Mouse (Mus musculus): ENCODE results near the gene Gdf7.
A peak's percentile ranks its signal among the peaks of the same experiment; 100 is the strongest.

Gdf7 gene

DNA sequence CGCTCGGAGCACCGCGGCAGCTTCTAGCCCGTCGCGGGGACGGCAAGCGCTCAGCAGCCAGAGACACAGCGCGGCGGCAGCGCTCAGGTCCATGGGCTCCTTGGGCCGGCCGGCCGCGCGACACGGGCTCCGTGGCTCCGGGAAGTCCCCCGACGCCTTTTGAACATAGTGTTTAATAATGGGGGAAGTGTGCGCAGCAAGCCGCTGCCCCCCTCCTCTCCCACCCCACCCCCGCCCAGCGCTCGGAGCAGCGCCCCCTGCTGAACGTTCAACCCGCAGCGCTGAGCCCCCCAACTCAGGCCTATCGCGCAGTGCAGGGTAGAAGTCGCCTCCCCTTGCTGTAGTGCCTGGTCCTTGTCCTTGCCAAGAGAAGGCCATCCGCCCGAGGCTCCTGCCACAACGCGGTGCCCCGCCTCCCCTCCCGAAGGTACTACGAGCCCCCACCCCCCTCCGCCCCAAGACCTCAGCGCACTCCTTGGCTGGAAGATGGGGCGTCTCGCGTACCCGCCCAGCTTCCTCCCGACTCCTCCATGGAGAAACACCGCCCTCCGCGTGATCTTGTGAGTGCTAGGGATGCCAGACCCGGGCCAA, at the start of gene Gdf7:
Gene Gdf7, minus strand, starts transcription at position 114 of the 591 bp plus-strand sequence.
- no peak for DNase-seq

DNA sequence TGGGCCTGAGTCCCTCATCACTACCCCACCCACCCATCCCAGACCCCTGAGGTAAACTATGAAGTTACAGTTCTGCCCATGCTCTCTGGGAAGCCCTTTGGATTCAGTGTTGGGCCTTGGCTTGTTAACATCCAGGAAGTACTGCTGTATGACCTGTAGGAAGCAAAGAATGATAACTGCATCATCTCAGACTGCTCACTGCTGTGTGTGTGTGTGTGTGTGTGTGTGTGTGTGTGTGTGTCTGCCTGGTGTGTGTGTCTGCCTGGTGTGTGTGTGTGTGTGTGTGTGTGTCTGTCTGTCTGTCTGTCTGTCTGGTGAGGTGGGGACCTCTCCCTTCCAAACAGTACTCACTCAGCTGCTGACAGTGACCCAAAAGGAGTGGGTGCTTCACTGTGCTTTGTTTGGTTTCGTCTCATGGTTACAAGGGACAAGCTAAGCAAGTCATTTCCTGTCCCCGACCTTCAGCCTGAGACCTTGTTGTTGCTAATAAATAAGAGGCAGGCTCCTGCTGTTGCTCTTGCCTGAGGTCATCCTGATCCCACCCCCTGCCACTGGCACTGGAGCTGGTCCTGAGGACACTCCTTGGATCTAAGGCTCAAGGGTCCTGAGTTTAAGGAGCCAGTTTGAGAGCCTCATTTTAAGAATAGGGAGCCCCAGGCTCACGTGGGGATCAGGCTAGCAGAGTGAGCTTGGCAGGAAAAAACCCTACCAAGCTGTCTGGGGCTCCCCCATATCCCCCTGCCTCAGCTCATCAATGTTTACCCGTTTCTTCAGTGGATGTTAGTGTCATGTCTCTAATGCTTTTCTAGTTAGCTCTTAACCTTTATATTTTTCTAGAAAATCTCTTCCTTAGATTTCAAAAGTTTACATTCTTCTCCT, 49.5 kb upstream of the Gdf7 start:
- peak; percentile 70 for DNase-seq

DNA sequence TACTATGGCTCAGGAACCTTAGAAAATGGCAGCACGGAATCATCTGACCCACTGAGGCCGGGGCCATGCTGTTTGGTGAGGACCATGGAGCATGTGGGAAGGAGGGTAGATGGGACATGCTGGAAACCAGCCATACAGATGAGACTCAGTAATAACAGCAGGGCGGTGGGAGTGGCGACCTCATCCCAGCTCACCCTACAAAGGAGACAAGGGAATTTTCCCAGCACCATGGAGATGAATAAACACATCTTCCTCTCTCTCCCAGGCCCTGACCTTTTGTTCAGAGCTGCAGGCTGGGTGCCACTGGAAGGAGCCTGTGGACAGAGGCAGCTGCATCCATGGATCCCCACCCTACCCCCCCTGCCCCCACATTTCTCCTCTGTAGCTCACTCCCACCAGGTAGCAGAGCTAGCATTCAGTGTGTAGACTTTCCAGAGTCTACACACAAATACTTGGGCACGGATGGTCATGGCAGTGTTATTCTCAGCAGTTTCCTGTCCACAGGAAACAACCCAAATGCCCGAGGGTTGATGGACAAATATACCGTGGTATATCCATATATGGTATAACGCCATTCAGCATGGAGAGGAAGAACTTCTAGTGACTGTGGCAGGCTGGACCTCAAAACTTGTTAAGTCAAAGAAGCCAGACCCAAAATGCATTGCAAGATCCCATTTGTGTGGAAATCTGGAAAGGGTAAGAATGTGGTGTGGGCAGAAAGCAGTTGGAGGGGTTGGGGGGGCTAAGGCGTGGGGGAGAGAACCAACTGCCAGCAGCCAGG, 47.2 kb upstream of the Gdf7 start:
- no peak for DNase-seq

DNA sequence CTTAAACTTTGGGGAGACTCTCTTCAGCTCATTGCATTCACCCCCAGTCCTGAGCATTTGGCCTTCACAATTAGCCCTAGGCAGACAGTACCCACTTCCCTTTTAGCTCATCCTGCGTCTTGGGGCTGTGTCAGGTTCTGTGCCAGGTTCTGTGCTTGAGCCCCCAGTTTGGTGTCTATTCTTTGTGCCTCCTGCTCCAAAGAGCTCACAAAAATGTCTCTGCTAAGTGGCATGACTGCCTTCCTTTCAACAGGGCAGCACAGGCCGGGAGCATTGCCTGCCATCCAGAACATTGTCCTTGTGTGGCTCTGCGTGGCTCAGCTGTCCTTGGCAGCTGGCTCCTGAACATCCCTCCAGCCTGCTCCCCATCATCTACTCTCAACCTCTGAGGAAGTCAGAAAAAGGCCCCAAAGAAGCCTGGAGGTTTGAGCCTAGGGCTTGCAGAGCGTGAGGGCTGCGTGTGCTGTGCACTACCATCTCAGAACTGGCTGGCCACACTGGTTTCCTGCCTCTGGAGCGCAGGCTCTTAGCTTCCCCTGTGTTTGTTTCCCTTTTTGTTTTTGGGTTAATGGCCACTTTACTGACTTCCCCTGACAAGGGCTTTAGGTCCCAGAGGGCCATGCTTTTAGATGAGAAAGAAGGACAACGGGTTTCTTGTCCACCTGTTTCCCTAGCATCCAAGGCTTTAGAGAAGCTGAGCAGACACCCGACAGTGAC, 46.1 kb upstream of the Gdf7 start:
- DNase-seq: no peak

DNA sequence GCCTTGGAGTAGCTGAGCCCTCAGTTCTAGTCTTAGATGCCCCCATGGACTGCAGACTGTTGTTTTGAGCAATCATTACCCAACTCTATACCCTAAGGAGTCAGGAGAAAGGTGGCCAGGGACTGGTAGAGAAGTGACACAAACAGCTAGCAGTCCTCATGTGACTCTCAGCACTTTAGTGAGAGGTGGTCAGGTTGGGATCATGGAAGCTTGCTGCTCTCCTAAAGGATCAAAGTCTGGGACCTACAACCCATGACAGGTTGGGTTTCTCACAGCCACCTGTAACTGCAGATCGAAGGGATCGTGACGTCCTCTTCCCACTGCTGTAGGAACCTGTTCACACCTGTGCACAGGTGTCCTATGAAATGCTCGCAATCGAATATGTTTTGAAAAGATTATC, 43.8 kb upstream of the Gdf7 start:
- DNase-seq: no peak

DNA sequence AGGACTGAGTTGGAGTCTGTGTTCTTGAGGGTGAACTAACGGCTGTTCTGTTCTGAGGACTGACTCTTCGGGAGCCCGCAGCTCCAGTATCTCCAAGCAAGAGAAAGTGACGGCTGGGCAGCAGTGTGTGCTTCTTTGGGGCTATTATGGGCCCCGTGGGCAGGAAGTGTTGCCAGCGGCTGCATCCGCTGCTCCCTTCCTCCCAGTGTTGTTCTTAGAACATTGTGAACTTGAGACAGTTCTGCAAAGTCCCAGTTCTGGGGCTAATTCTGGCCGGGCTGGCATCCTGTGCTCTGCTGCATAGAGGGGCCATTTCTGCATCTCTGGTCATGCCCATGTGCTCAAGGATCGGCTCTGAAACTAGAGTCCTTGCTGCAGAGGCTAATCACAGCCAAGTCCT, 43.1 kb upstream of the Gdf7 start:
- peak; percentile 72 for DNase-seq

DNA sequence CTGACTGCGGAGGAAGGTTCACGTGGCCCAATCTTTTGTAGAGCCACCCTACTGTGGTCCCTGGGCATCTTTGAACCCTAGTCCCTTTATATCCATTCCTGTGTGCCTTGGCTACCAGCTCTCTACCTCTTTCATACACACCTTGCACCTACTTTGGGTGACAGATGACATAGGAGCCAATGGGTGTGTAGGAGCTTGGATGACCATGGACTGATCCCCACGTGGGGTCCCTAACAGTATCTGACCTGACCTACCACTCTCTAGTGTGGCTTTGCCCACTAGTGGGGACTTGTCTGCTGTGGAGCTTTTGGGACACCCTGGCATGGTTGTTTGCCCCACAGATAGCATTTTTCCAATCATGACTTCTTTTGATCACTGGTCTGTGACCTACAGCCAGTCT, 41.6 kb upstream of the Gdf7 start:
- no peak for DNase-seq

DNA sequence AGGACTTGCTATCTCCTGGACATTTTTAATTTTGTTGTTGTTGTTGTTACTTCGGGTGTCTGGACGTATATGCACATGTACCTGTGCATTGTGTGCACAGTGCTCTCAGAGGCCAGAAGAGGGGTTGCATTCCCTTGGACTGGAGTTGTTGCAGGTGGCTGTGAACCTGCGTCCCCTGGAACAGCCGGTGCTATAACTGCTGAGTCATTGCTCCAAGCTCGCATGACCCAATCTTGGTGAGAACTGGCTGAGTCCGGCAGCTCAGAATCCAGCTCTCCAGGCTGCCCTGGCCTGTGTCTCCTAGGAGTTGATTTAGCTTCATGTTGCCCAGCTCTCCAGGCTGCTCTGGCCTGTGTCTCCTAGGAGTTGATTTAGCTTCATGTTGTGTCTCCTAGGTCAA, 39.3 kb upstream of the Gdf7 start:
- no peak for DNase-seq

DNA sequence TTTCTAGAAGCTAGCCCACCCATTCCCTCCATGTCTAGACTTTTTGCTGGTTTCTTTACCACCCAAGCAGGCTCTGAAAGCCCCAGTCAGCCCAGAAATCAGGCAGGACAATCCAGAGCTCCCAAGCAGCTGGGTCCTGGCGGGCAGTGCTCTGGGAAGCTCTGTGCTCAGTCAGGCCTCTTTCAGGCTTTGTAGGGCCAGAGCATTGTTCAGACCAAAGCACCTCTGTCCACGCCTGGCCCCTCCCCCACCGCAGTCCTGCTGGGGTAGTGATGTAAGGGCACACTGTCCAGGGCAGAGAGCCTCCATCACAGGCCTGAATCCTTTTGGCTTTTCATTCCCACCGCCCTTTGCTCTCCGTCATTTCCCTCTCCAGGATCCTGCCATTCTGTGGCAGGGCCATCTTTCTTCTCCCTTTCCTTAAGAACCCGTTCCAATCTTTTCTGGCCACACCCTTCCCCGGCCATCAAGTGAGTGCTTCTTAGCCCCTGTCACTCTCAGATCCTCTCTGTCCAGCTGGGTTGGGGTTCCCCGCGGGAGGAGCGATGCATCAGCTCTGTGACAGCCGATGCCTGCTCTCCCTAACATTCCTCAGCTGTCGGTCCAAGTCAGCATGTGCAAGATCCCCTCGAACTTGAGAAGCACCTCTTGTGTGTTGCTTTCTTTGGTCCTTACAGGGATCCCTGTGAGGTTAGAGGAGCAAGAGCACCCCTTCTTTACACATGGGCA, 38.0 kb upstream of the Gdf7 start:
- DNase-seq: no peak

DNA sequence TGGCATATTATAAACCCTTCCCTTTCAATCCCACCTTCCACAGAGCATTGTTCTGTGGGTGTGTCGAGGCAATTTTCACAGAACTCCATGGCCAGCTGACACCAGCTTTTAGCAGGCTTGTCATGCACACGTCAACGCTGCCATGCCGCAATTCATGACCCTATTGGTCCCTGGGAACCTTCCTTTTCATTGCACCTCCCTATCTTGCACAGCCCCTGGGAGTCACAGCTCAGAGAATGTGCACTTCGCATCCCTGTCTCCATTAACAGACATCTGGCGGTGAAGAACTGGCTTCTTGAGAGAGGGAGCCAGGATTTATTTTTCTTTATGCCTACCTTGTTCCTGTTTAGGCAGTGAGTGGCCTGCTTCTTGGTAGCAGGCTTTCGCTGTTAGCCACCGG, 37.2 kb upstream of the Gdf7 start:
- DNase-seq: no peak

DNA sequence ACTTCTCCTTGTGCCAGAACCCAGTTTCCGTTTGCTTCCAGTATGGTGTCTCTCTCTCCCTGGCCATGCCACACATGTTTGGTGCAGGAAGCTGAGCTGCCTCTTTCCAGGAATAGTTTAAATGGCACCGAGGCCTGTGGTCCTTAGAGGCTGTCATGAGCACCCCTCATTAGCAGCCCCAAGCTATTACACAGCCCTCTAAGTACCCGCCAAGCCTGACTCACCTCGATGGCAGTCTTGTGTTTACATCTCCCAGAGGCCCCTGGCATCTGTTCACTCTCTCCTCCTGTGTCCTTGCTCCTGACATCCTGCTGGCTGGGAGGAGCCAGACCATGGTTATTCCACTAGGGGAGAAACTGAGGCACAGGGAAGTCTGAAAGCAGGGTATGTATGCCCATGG, 36.7 kb upstream of the Gdf7 start:
- no peak for DNase-seq

DNA sequence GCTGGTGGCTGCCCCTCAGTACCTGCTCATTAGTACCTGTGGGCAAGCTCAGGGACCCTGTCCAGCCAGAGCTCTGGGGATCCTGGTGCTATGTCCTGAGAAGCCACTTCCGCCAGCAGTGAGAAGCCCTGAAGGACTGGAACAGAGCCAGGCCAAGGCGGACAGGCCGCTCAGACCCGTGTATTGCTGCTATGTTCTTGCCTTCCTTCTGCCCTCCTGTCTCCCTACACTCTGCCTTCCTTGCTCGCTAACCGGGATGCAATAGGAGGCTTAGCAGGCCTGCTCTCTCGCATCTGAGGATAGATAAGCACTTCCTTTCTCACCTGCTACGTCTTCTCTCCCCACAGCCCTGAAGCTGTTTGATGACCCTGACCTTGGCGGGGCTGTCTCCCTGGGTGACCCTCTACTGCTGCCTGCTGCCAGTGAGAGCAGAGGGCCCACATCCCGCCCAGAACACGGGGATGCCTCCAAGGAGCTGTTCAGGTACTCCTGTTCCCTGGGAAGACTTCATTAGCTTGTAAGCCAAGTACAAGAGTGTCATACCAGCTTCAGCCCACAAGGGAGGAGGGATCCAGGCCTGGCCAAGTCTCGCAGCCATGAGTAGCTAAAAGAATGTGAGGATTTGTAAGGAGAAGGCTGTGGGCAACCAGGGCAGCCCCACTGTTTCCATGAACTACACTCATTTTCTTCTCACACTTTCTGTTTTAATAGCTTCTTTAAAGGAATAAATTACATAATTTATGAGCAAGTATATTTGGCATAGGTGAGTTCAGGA, 35.7 kb upstream of the Gdf7 start:
- DNase-seq: no peak

DNA sequence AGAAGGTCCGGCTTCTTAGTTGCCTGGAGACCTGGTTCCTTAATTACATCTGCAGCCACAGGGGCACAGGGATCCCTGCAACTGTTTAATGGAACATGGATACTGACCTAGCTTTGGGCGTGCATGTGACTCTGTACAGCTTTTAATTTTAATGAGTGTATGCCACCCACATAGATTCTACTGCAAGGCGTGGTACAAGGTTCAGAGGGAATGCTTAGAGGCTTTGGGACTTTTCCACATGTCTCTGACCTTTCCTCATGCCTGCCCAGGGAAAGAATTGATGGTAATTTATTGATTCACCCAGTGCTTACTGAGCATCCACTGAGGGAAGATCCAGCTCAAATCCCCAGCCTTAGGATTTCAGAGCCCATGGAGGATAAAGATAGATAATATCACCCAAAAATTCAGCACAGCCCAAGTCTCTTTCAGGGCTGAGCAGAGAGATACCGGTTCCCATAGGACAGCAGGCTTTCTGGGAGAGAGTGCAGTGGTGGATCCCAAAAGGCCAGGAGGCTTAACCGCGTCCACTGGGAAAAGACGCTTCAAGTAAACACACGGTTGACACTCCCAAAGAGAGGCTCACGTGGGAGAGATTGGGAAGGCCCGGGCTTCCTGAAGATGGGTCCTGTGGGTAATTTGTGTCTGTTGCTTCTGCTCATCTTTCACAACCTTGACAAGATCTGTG, 35.0 kb upstream of the Gdf7 start:
- DNase-seq: peak; percentile 65

DNA sequence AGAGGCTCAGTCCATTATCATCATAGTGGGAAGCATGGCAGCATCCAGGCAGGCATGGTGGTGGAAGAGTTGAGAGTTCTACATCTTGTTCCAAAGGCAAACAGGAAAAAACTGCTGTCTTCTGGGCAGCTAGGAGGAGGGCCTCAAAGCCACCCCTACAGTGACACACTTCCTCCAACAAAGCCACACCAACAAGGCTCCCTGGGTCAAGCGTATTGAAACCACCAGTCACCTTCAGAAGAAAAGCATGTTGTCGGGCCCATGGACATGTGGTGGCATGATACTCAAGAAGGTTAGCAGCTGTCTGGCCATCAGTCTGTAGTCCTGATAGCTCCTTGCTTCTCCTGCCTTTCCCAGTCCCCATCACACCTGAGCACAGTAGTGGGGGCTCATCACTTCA, 33.7 kb upstream of the Gdf7 start:
- no peak for DNase-seq

DNA sequence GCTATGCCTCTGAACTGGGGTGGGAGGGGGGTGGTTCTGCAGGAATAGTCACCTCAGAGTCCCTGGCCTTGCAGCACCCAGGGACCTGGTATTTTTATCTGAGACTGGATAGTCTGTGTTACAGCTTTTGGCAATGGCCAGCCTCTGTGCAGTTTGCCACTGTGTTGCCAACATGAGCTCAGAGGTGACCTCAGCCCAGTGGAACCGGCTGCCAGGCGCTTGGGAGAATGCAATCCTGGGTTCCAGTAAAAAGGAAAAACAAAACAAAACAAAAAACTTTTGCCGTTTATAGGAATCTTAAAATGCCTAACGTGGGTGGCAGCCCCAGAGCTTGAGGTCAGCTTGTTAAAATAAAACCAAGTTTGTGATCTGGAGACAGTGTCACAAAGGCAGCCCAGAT, 32.5 kb upstream of the Gdf7 start:
- DNase-seq: peak; percentile 71

DNA sequence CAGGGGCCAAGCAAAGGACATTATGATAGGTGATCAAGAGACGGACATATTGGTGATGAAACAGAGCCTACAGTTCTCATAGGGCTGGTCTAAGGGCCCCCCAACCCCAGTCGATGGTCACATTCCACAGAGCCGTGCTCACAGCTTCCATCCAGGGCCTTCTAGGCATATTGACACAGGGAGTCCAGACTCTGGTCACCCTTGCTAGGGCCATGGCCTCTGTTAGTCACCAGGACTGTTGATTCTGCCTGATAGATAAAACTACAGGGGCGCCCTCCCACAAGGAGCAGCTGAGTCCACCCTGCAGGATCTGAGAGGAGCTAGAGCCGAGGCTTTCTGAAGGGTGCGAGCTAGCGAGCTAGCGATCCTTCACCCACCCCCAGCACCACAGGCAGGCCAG, 31.9 kb upstream of the Gdf7 start:
- no peak for DNase-seq

DNA sequence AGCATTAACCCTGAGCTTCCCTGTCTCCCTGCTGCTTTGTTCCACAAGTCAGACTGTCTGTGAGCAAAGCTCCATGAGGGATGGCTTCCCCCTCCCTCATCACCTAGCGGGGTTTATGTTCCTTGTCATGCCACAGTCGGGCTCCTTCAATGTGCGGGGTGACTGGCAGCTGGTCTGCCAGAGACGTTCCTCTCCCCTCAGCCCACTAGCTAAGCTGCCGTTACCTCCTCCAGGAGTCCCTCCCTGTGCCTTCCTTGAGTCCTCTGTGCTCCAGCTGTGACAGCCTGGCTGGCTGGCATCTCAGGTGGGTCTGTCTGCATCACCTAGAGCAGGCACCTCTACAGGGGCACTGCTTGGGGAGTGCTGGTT, 30.4 kb upstream of the Gdf7 start:
- no peak for DNase-seq

DNA sequence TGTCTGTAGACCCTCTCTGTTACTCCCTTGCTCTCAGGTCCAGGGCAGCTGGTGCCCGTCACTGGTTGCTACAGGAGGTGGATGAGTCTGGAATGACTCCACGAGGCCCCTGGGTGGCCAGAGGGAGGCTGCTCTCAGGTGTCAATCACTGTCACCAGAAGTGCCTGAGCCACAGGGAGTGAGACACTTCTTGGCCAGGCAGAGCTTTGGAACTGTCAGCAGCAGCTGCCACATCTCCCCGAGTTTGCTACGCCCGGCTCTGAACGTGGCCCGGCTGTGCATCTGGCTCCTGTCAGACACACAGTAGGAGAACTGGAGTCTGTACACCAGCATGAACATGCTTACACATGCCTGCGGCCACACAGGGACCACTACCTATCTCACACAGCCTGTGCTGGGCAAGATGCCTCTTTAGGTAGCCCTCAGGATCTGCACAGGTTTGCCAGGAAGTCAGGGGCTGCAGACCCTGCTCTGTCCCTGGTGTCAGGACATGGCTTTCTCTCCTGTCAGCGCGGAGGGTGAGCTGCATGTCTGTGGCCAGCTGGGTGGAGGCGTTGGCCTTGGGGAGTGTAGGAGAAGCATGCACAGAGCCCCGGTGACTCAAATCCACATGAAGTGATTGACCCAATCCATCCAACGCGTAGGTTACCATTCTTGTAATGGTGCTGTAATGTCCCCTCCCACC, 29.9 kb upstream of the Gdf7 start:
- no peak for DNase-seq

DNA sequence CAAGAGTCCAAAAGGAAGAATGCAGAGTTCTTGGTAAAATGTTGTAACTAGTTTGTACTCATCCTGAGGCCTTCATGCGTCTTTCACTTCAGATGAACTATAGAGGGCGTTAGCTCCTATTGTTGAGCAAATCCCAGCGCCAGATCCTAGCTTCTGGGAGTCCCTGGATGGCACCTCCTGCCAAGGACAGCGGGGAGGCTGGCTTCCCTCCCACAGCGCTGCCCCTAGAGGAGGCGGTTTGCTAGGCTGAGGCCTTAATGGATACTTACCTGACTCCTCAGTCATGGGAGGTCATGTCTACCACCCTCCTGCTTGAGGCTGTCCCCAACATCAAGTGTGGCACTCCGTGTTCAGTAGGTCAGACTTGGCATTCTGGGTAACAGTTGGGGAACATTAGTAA, 27.5 kb upstream of the Gdf7 start:
- no peak for DNase-seq

DNA sequence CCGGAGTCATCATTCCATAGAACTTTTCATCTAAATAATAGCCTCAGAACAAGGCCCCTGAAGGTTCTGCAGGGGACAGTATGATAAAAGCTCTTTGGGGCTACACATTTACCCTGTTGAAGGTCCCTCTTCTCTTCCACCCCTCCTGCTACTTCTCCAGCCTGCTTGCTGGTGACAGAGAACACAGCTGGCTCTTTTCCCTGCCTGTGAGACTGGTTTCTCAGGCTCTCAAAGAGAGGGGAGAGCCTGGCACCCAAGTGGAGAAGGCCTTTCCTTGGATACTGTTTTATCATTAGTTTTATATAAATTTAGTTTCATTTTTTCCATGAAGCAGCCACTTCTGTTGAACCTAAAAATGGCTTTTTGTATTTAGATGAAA, 25.9 kb upstream of the Gdf7 start:
- no peak for DNase-seq
